Mouse (Mus musculus) heart, embryonic 14.5 days (tissue): Measurements from ENCODE around the gene Fam189a1. TPM values are rescaled to one million over a fixed set of nuclear protein-coding genes. Genes with fewer than 3 reads are reported as not detected.

Experiments
- ATAC-seq: fragments of 200-750 bp; cut with Nextera tagmentation; 2 replicates; pipeline ENCODE4 v1.8.0; 2017; ENCODE audit warnings: low read depth, moderate TSS enrichment; ENCODE audit not compliant: insufficient number of reproducible peaks, insufficient read depth, low FRiP score
- H3K27ac ChIP-seq, 2 experiments: fragments of 200-500 bp in 1 of 2; fragments of 300-500 bp in 1 of 2; sonication (generic) in 1 of 2; replicated peaks in 1 of 2; 2 replicates each; pipeline ENCODE4 v1.5.1; 2012 to 2014; ENCODE audit warnings: low read depth in 2 of 2, low read length in 2 of 2, control low read depth in 1 of 2, mild to moderate bottlenecking in 1 of 2, mixed read lengths in 1 of 2; ENCODE audit not compliant: control insufficient read depth in 1 of 2, insufficient read depth in 1 of 2
- H3K27me3 ChIP-seq: fragments of 300-500 bp; sonication (generic); 2 replicates; pipeline ENCODE4 v1.6.1; 2014; ENCODE audit warnings: mild to moderate bottlenecking, low read length, control low read depth; ENCODE audit not compliant: control insufficient read depth, insufficient read depth
- H3K36me3 ChIP-seq: fragments of 300-500 bp; sonication (generic); 2 replicates; pipeline ENCODE4 v1.6.1; 2014; ENCODE audit warnings: mild to moderate bottlenecking, control low read depth, low read length, mixed read lengths; ENCODE audit not compliant: control insufficient read depth, insufficient read depth
- H3K4me1 ChIP-seq, 2 experiments: fragments of 200-500 bp in 1 of 2; fragments of 300-500 bp in 1 of 2; sonication (generic) in 1 of 2; 2 replicates each; pipeline ENCODE4 v1.6.1; 2012 to 2014; ENCODE audit warnings: low read length in 2 of 2, control low read depth in 1 of 2, mixed read lengths in 1 of 2; ENCODE audit not compliant: control insufficient read depth in 2 of 2, insufficient read depth in 2 of 2
- H3K4me2 ChIP-seq: fragments of 300-500 bp; sonication (generic); 2 replicates; pipeline ENCODE4 v1.6.1; 2014; ENCODE audit warnings: mild to moderate bottlenecking, low read length
- H3K4me3 ChIP-seq, 2 experiments: fragments of 200-500 bp in 1 of 2; fragments of 300-500 bp in 1 of 2; sonication (generic) in 1 of 2; 2 replicates each; pipeline ENCODE4 v1.5.1; 2012 to 2014; ENCODE audit warnings: low read length in 2 of 2, mild to moderate bottlenecking in 2 of 2, control low read depth in 1 of 2, low read depth in 1 of 2, moderate library complexity in 1 of 2; ENCODE audit not compliant: control insufficient read depth in 1 of 2, insufficient read depth in 1 of 2
- H3K9ac ChIP-seq: fragments of 300-500 bp; sonication (generic); 2 replicates; pipeline ENCODE4 v1.6.1; 2014; ENCODE audit warnings: mild to moderate bottlenecking, low read length
- H3K9me3 ChIP-seq: fragments of 300-500 bp; sonication (generic); 2 replicates; pipeline ENCODE4 v1.6.1; 2016; ENCODE audit warnings: low read length, control low read depth; ENCODE audit not compliant: control insufficient read depth
- WGBS: fragments of 180-500 bp; shearing (Covaris S2); extraction: QIAGEN DNeasy Blood & Tissue Kit; methylation state at CpG from one replicate; pipeline ENCODE4 v1.1.7; 2014; 5-methylcytosine and 5-hydroxymethylcytosine counted together
- polyA plus RNA-seq: library from polyadenylated mRNA; unstranded; fragments of >200 nt; fragmentation: Nextera tagmentation; extraction: Ambion mirVana; gene quantifications from 2 replicates; pipeline ENCODE4 v1.2.1, GENCODE M21; 2014

Gene Fam189a1
- polyA plus RNA-seq, 1 experiment from 2014 or later: 0.77 TPM

DNA sequence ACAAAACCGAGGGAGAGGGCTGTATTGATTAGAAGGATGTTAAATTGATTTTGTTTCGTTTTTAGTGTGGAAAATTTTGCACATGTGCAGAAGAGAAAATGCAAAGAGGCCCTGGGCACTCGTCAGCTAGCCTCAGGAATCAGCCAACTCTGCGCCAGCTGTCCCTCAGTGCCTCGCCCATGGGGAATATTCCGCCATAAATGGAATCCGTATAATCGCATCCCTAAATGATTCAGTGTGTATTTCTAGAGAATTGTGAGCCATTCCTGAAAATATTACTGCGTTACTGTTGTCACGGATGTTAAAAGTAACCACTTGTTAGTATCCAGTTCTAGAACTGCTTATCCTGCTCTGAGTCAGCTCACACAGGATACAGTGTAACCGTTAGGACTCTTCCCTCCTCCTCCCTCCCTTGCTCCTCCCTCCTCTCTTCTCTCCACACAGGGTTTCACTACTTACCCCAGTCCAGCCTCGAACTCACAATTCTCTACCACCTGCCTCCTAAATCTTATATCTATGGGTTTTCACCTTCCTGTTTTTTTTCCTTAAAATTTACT lies 299.8 kb downstream of the Fam189a1 start:
- Histone ChIP-seq H3K27ac (no peak overlapping the region), H3K4me2 (no peak overlapping the region), H3K36me3 (no peaks in the 10 kb centered on the region), H3K9me3 (no peaks in the 10 kb centered on the region), H3K4me3 (no peak overlapping the region), H3K9ac (no peak overlapping the region), H3K27me3 (no peaks in the 10 kb centered on the region), H3K4me1 (no peaks in the 10 kb centered on the region)
- ATAC-seq: no peak
- WGBS: 69% methylated on average over 12 of the region's 12 CpGs

DNA sequence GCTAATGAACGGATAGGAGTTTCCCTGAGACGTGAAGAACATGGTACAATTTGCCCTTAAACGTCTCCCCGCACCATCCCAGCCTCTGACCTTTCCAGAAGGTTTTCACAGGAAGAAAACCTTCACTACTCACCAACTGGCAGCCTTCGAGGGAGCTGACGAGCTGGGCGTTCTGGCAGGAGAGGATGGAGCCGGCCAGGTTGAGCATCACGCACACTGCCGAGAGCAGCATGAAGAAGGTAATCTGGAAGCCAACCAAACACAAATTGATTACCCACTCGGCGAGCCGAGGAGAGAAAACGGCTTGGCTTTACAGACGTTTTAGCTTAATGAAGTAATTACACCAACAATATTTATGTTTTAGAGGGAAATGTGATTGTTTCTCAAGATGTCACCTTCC lies 300.4 kb downstream of the Fam189a1 start:
- no peak for ATAC-seq
- Histone ChIP-seq H3K9ac (no peak overlapping the region), H3K9me3 (no peaks in the 10 kb centered on the region), H3K27me3 (no peaks in the 10 kb centered on the region), H3K27ac (no peak overlapping the region), H3K4me2 (no peak overlapping the region), H3K4me1 (no peaks in the 10 kb centered on the region), H3K4me3 (no peak overlapping the region), H3K36me3 (no peaks in the 10 kb centered on the region)
- 76% methylated on average over 15 of the region's 15 CpGs for WGBS

DNA sequence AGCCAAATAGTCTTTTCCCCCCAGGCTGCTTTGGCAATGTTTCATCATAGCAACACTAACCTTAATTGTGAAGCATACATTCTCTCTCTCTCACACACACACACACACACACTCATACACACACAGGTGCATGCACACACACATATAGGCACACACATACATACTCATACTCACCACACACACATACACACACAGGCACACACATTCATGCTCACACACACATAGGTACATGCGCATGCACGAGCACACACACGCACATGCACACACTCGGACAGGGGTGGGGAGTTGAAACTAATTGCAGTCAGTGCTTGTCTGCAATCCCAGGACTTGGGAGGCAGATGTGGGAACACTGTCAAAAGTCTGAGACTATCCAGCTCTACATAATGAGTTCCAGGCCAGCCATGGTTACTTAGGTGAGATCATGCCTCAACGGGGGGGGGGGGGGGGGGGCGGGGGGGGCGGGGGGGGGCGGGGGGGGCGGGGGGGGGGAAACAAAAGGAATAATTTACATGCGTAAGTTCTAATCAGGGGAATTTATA lies 300.9 kb downstream of the Fam189a1 start:
- Histone ChIP-seq H3K27ac (no peak overlapping the region), H3K4me3 (no peak overlapping the region), H3K4me2 (no peak overlapping the region), H3K4me1 (no peaks in the 10 kb centered on the region), H3K27me3 (no peaks in the 10 kb centered on the region), H3K36me3 (no peaks in the 10 kb centered on the region), H3K9ac (no peak overlapping the region), H3K9me3 (no peaks in the 10 kb centered on the region)
- 86% methylated on average over 5 of the region's 10 CpGs for whole genome bisulfite sequencing
- no peak for ATAC-seq

DNA sequence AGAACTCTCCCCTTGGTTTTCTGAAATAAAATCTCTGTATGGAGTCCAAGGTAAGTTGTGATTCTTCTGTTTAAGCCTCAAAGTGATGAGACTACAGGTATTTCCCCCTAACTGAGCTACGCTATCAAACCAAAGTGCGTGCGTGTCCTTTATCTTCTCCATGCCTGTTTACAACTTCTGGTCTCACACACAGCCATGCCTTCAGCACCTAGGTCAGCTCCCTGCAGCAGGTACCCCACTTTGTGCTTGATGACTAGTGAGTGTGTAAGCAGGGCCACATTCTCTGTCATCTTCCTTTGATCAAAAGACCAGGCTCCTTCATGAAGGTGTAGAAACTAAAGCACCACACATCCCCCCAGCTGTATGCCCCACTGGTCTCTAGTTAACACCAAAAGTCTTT lies 305.6 kb downstream of the Fam189a1 start:
- H3K9ac ChIP-seq: no peak overlapping the region
- no peak overlapping the region for H3K27ac ChIP-seq
- 21% methylated on average over 3 of the region's 3 CpGs for WGBS
- no peaks in the 10 kb centered on the region for H3K36me3 ChIP-seq
- no peaks in the 10 kb centered on the region for H3K27me3 ChIP-seq
- no peak overlapping the region for H3K4me2 ChIP-seq
- H3K9me3 ChIP-seq: no peaks in the 10 kb centered on the region
- no peak for ATAC-seq
- no peak overlapping the region for H3K4me3 ChIP-seq
- 0 out of 4 replicates have a peak, but pooled peaks cover 0 to 3% of the 10 kb centered on the region in 2 experiments for H3K4me1 ChIP-seq

DNA sequence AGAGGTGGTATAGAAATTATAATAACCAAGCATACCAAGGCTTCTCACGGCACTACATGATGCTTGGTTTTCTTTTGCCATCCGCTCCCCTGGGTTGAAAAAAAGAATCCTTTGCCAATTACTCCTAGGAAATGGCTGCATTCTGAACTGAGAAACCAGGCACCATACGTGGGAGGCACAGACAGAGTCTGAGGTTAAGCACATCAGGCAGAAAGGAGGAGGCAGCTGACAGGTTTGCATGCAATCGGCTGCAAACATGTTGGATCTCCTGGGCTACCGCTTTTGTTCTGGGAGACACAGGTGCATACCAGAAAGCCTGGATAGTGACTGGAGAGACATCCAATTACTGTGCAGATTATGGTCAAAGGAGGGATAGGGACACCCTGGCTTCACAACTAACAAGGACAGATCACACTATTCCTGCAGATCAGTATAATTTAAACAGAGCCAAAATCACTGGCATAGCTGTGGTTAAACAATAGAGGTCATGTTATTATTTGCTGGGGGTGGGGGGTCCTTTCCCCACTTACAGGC lies 308.9 kb downstream of the Fam189a1 start:
- ATAC-seq: no peak
- Histone ChIP-seq H3K36me3 (no peaks in the 10 kb centered on the region), H3K4me1 (0 out of 4 replicates have a peak, but pooled peaks cover 0 to 3% of the 10 kb centered on the region in 2 experiments), H3K9ac (no peak overlapping the region), H3K4me3 (no peak overlapping the region), H3K4me2 (no peak overlapping the region), H3K27me3 (no peaks in the 10 kb centered on the region), H3K9me3 (no peaks in the 10 kb centered on the region), H3K27ac (no peak overlapping the region)
- 81% methylated on average over 5 of the region's 5 CpGs for WGBS

DNA sequence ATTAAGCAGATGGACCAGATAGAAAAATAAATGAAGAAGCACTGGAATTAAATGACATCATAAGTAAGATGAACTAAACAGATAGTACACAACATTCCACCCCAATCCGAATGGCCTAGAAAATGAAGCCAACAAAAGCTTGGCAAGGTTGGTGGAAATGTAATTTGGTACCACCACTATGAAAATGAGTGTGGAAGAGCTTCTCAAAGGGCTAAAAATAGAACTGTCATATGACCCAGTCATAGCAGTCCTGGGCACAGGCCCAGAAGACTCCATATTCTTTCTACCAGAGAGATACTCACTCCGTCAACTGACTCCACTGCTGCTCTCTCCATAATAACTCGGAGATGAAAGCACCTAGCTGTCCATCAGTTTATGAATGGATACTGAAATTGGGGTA lies 310.3 kb downstream of the Fam189a1 start:
- 45% methylated on average over 3 of the region's 3 CpGs for WGBS
- no peak for ATAC-seq
- Histone ChIP-seq H3K9ac (no peak overlapping the region), H3K9me3 (no peaks in the 10 kb centered on the region), H3K4me2 (no peak overlapping the region), H3K4me1 (peaks cover 2 to 3% of the 10 kb centered on the region in 2 experiments; a peak in 1 of 4 replicates), H3K4me3 (no peak overlapping the region), H3K36me3 (no peaks in the 10 kb centered on the region), H3K27ac (no peak overlapping the region), H3K27me3 (no peaks in the 10 kb centered on the region)

DNA sequence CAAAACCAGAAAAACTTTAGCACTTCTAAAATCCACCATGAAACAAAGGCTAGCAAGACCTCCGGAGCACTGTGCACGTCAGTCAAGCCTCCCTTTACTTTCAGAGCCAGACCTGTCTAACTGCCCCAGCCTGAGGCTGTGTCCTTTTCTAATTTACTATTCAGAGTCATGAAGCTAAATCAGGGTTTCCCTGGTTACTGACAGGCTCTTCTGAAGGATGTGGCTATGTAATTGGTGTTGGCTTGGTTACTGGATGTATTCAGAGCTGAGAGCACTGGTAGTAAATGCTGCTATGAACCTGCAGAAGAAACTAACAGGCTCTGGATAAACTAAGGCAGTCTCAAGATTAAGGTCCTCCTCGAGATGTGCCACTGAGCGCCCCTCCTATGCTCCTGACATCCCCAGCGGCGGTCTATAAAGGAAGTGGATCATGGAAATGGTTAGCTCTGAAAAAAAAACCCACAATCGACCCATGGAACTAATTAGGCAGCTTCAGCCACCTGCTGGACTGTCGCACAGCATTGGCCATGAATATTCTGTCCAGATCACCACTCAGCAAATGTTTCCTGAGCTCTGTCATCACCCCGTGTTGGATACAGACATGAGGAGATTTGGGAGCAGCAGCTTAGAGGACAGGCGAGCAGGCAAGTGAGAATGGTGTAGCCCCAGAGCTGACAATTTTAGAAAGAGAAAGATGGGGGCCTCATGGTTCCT lies 315.3 kb downstream of the Fam189a1 start:
- no peak overlapping the region for H3K4me3 ChIP-seq
- H3K27ac ChIP-seq: no peak overlapping the region
- no peaks in the 10 kb centered on the region for H3K36me3 ChIP-seq
- H3K4me1 ChIP-seq: peaks cover 3 to 8% of the 10 kb centered on the region in 2 experiments; a peak in 1 of 4 replicates
- no peak overlapping the region for H3K4me2 ChIP-seq
- H3K27me3 ChIP-seq: no peaks in the 10 kb centered on the region
- no peak overlapping the region for H3K9ac ChIP-seq
- 55% methylated on average over 10 of the region's 10 CpGs for WGBS
- ATAC-seq: no peak
- no peaks in the 10 kb centered on the region for H3K9me3 ChIP-seq
